Mouse (Mus musculus): ENCODE results near the gene Naip2. TPM values are rescaled to one million over a fixed set of nuclear protein-coding genes. Genes with fewer than 3 reads are reported as not detected.

Naip2 gene
- total and polyA plus RNA-seq, 3 experiments: 12.6 to 13.3 (median 12.8) TPM

- peak; percentile 95 for TF ChIP-seq MYC (IDR thresholded peaks at IDR 0.05; ENCODE audit: low read depth, low read length)
- peak; percentile 25; the same call in 1 of the 2 replicates for TF ChIP-seq JUND (conservative IDR thresholded peaks at IDR 0.05; ENCODE audit: low read depth, low read length)
- TF ChIP-seq EP300 (IDR thresholded peaks at IDR 0.05; ENCODE audit: low read length): no peak
- peak; percentile 90 for TF ChIP-seq POLR2A (IDR thresholded peaks at IDR 0.05; ENCODE audit: low read depth, low read length)
- TF ChIP-seq JUN (IDR thresholded peaks at IDR 0.05; ENCODE audit: insufficient read depth, low read depth, low read length): no peak
- TF ChIP-seq MAFK (IDR thresholded peaks at IDR 0.05; ENCODE audit: insufficient replicate concordance, low read length): no peak
- TF ChIP-seq PAX5 (IDR thresholded peaks at IDR 0.05; ENCODE audit: low read length): no peak
- TF ChIP-seq NRF1 (IDR thresholded peaks at IDR 0.05; ENCODE audit: low read depth, low read length): peak; percentile 47
- TF ChIP-seq CTCF (conservative IDR thresholded peaks at IDR 0.05 in 1 of 2, IDR thresholded peaks at IDR 0.05 in 1 of 2; ENCODE audit: low read depth in 2 of 2, low read length in 2 of 2): no peak
- peak; percentile 84 for TF ChIP-seq TCF12 (IDR thresholded peaks at IDR 0.05; ENCODE audit: low read depth, low read length)
- no peak; the same call in 1 of the 2 replicates for TF ChIP-seq POLR2AphosphoS2 (IDR thresholded peaks at IDR 0.05; ENCODE audit: low read depth, low read length)
- TF ChIP-seq GABPA (IDR thresholded peaks at IDR 0.05; ENCODE audit: insufficient replicate concordance, low read depth, low read length): peak; percentile 29; the same call in 1 of the 2 replicates
- no peak for TF ChIP-seq ZKSCAN1 (IDR thresholded peaks at IDR 0.05; ENCODE audit: borderline replicate concordance, low read depth, low read length)
- TF ChIP-seq UBTF (IDR thresholded peaks at IDR 0.05; ENCODE audit: low read depth, low read length): no peak
- peak; percentile 87 for TF ChIP-seq ELF1 (IDR thresholded peaks at IDR 0.05; ENCODE audit: low read depth, low read length)
- no peak for TF ChIP-seq ZC3H11A (IDR thresholded peaks at IDR 0.05; ENCODE audit: low read depth, low read length)
- no peak for TF ChIP-seq BHLHE40 (IDR thresholded peaks at IDR 0.05; ENCODE audit: low read depth, low read length)
- TF ChIP-seq ZNF384 (IDR thresholded peaks at IDR 0.05; ENCODE audit: low read depth, low read length): peak; percentile 55; the same call in 1 of the 2 replicates
- TF ChIP-seq USF1 (IDR thresholded peaks at IDR 0.05; ENCODE audit: low read depth, low read length): no peak
- TF ChIP-seq ZMIZ1 (IDR thresholded peaks at IDR 0.05; ENCODE audit: low read depth, low read length): peak; percentile 77
- TF ChIP-seq MXI1 (IDR thresholded peaks at IDR 0.05; ENCODE audit: low read depth, low read length): peak; percentile 96
- peak; percentile 98 for TF ChIP-seq HCFC1 (IDR thresholded peaks at IDR 0.05; ENCODE audit: low read depth, low read length)
- peak; percentile 69; the same call in 1 of the 2 replicates for TF ChIP-seq TBP (conservative IDR thresholded peaks at IDR 0.05; ENCODE audit: low read depth, low read length)
- TF ChIP-seq RCOR1 (conservative IDR thresholded peaks at IDR 0.05; ENCODE audit: low read depth, low read length): no peak
- no peak for TF ChIP-seq USF2 (conservative IDR thresholded peaks at IDR 0.05; ENCODE audit: low read depth, low read length)
- peak; percentile 51; the same call in 1 of the 2 replicates for TF ChIP-seq IRF4 (IDR thresholded peaks at IDR 0.05; ENCODE audit: low read depth, low read length)
- TF ChIP-seq E2F4 (IDR thresholded peaks at IDR 0.05; ENCODE audit: insufficient replicate concordance, low read depth, low read length): no peak
- TF ChIP-seq SIN3A (IDR thresholded peaks at IDR 0.05; ENCODE audit: low read length): peak; percentile 96
- no peak for TF ChIP-seq CHD1 (IDR thresholded peaks at IDR 0.05; ENCODE audit: low read depth, low read length)
- no peak for TF ChIP-seq CHD2 (IDR thresholded peaks at IDR 0.05; ENCODE audit: low read length)
- no peak for TF ChIP-seq ETS1 (conservative IDR thresholded peaks at IDR 0.05; ENCODE audit: low read depth, low read length)
- TF ChIP-seq MAX (IDR thresholded peaks at IDR 0.05; ENCODE audit: low read length): peak; percentile 81
- no peak for TF ChIP-seq SMC3 (IDR thresholded peaks at IDR 0.05; ENCODE audit: low read depth, low read length)
- 0 out of 2 replicates have a peak, but pooled peaks have one; percentile 28 for TF ChIP-seq MAZ (IDR thresholded peaks at IDR 0.05; ENCODE audit: low read depth, low read length)
- TF ChIP-seq MEF2A (IDR thresholded peaks at IDR 0.05; ENCODE audit: borderline replicate concordance, low read depth, low read length): peak; percentile 64
- TF ChIP-seq KAT2A (IDR thresholded peaks at IDR 0.05; ENCODE audit: insufficient replicate concordance, low read length): peak; percentile 96
- peak; percentile 83 for TF ChIP-seq NELFE (IDR thresholded peaks at IDR 0.05; ENCODE audit: low read depth, low read length)
- TF ChIP-seq RAD21 (IDR thresholded peaks at IDR 0.05; ENCODE audit: low read depth, low read length): no peak
- peaks cover 0 to 15% of the 10 kb centered on the region in 2 experiments; a peak in 2 of 4 replicates for H3K4me1 ChIP-seq (ENCODE audit: control insufficient read depth in 1 of 2, insufficient read depth in 2 of 2)
- peak within 1 kb of the TSS; percentile 92 for H3K9ac ChIP-seq (ENCODE audit: insufficient read depth, low read depth)
- no peak within 1 kb of the TSS for H3K27ac ChIP-seq (ENCODE audit: insufficient read depth, low read depth)
- H3K27me3 ChIP-seq (replicated peaks): no peaks in the 10 kb centered on the region
- H3K79me2 ChIP-seq (replicated peaks; ENCODE audit: control insufficient read depth, extremely low read depth, insufficient read depth, poor library complexity, severe bottlenecking): peaks cover 17% of the 10 kb centered on the region
- peaks cover 26 to 32% of the 10 kb centered on the region in 2 experiments for H3K36me3 ChIP-seq (replicated peaks in 1 of 2; ENCODE audit: control insufficient read depth in 1 of 2, insufficient read depth in 1 of 2, low read length in 1 of 2)
- dilution Hi-C loops (cut with MboI; ENCODE audit: extremely low pct_ligation_motif_present, extremely low pct_unique_long_range_greater_than_20kb, low sequenced_read_pairs): no loop called here
- H3K9me3 ChIP-seq (replicated peaks; ENCODE audit: low read length): no peaks in the 10 kb centered on the region
- peak; percentile 94 for DNase-seq (ENCODE audit: extremely low read depth)
- peak within 1 kb of the TSS; percentile 85 to 100 (median 92) for H3K4me3 ChIP-seq (replicated peaks in 1 of 3; ENCODE audit: low read depth in 2 of 3, low read length in 2 of 3, poor library complexity in 1 of 3)
- peak within 1 kb of the TSS; percentile 84 for H3K4me2 ChIP-seq (ENCODE audit: insufficient read depth, low read depth, poor library complexity, severe bottlenecking)
- in situ Hi-C loops (cut with MboI; ENCODE audit: low pct_ligation_motif_present, low pct_unique_long_range_greater_than_20kb, low sequenced_read_pairs): loop anchor here (25.0 kb wide), 1 partner anchor 263 kb away; no protein-coding TSS in a partner anchor
Measured at GRCm38 (mm10) chr13:100124423-100125257, 77.3 kb downstream of the Naip2 start, which contains the start of gene Smn1. Smn1 (plus strand) TSS chr13:100124852.

All from CH12.LX (cell line).